Mouse (Mus musculus) gastrocnemius, postnatal 14 days (tissue): ENCODE measurements around the gene Gnao1. TPM values are rescaled to one million over a fixed set of nuclear protein-coding genes. Genes with fewer than 3 reads are reported as not detected.

Source experiments
- DNase-seq: peaks from one replicate; pipeline ENCODE4 v3.0.0; 2021; ENCODE audit warnings: mixed read lengths
- intact Hi-C: fragments of 180-260 bp; cut with DNase I; formaldehyde crosslinking; loops from one replicate; pipeline ENCODE4 v1.15.1; 2025; ENCODE audit warnings: low total_unique reads
- total RNA-seq, 2 experiments: library from RNA; stranded (reverse); gene quantifications; 2 replicates each; pipeline ENCODE4 v1.2.3; 2021

The Gnao1 gene
- total RNA-seq, 2 experiments from 2014 or later: 11.1 to 11.6 TPM

GRCm38 (mm10) chr8:93974602-93975186 is 164.9 kb downstream of the Gnao1 start:
- intact Hi-C loops: no loop called here
- no peak for DNase-seq

- DNase-seq: no peak
- intact Hi-C loops: no loop called here
Measured at GRCm38 (mm10) chr8:93975358-93975757, 165.6 kb downstream of the Gnao1 start.

- intact Hi-C loops: no loop called here
- DNase-seq: no peak
Measured at GRCm38 (mm10) chr8:93976446-93977211, 166.9 kb downstream of the Gnao1 start.

GRCm38 (mm10) chr8:93980141-93980540 is 170.4 kb downstream of the Gnao1 start:
- DNase-seq: no peak
- intact Hi-C loops: no loop called here

GRCm38 (mm10) chr8:93981679-93982215 is 172.0 kb downstream of the Gnao1 start:
- no peak for DNase-seq
- intact Hi-C loops: no loop called here

GRCm38 (mm10) chr8:93983827-93984226 is 174.1 kb downstream of the Gnao1 start:
- DNase-seq: no peak
- intact Hi-C loops: no loop called here

- intact Hi-C loops: no loop called here
- DNase-seq: no peak
Measured at GRCm38 (mm10) chr8:93984731-93985130, 175.0 kb downstream of the Gnao1 start.

GRCm38 (mm10) chr8:93989739-93990138 is 180.0 kb downstream of the Gnao1 start:
- DNase-seq: no peak
- intact Hi-C loops: no loop called here

GRCm38 (mm10) chr8:93998961-93999360 is 189.2 kb downstream of the Gnao1 start:
- DNase-seq: no peak

GRCm38 (mm10) chr8:94004139-94004538 is 194.4 kb downstream of the Gnao1 start:
- intact Hi-C loops: no loop called here
- DNase-seq: no peak

More at GRCm38 (mm10) chr8:93998961-93999360, 189.2 kb downstream of the Gnao1 start:
- intact Hi-C loops: no loop called here

GRCm38 (mm10) chr8:94009243-94009845 is 199.6 kb downstream of the Gnao1 start:
- DNase-seq: no peak
- intact Hi-C loops: no loop called here

- intact Hi-C loops: no loop called here
- no peak for DNase-seq
Measured at GRCm38 (mm10) chr8:94010101-94010705, 200.4 kb downstream of the Gnao1 start.

- DNase-seq: no peak
- intact Hi-C loops: no loop called here
Measured at GRCm38 (mm10) chr8:94011076-94012012, 201.6 kb downstream of the Gnao1 start.

- intact Hi-C loops: no loop called here
- peak; percentile 69 for DNase-seq
Measured at GRCm38 (mm10) chr8:94012013-94012951, 202.5 kb downstream of the Gnao1 start, which contains the start of gene Amfr. Amfr (minus strand) TSS chr8:94012842.

GRCm38 (mm10) chr8:94013026-94013612 is 203.4 kb downstream of the Gnao1 start:
- intact Hi-C loops: no loop called here
- DNase-seq: no peak
